Mouse (Mus musculus) left cerebral cortex, adult 18-20 months (tissue): ENCODE data around the gene Zfp365. TPM values are rescaled to one million over a fixed set of nuclear protein-coding genes. Genes with fewer than 3 reads are reported as not detected.

Experiments
- DNase-seq, 2 experiments: peaks; one replicate each; pipeline ENCODE4 v3.0.0; 2021 to 2022; ENCODE audit warnings: low spot score in 2 of 2, mixed read lengths in 1 of 2
- total RNA-seq, 2 experiments: library from RNA; stranded (reverse); gene quantifications; 2 replicates each; pipeline ENCODE4 v1.2.3; 2021

Gene Zfp365
- total RNA-seq, 2 experiments from 2014 or later: 431 to 445 TPM

- DNase-seq: no peak
Measured at GRCm38 (mm10) chr10:67851079-67851478, 61.4 kb downstream of the Zfp365 start.

DNA sequence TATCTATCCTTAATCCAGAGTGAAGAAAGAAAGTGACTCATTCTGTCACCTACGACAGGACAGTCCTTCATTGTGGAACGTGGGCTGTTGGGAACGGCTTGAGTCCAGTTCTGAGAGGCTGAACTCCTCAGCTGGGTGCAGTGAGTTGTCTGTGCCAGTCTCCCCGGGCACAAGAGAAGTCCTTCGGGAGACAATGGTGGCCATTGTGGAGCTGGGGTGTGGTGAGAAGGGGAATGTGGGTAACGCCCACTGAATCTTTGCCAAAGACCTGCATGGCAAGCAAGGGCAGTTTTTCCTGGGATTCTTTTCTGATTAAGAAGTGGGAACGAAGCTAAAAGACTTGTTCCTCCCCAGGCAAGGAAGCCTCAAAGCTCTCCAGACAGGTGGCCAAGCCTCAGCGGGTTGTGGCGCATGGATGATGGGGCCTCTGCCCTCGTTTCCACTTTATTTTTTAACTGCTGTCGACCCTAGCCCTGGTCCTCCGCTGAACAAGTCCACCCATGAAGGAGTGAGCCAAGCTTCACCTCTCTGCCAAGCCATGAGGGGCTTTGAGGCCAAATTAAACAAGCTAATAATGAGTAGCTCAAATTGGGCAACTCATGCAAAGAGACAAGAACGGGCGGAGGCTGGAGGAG, 66.3 kb downstream of the Zfp365 start:
- DNase-seq: no peak

DNA sequence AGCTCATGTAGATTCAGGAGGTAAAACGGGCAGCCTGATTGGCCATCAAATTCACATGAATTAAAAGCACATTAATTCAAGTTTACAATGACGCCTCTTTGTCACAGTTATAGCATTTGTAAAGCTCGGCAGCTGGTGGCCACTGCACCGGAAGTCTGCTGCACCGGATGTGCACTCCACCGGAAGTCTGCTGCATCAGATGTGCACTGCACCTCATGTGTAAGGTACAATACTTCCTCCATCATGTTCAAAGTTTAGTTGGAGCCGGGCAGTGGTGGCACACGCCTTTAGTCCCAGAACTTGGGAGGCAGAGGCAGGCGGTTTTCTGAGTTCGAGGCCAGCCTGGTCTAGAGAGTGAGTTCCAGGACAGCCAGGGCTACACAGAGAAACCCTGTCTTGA, 70.9 kb downstream of the Zfp365 start:
- no peak for DNase-seq

DNA sequence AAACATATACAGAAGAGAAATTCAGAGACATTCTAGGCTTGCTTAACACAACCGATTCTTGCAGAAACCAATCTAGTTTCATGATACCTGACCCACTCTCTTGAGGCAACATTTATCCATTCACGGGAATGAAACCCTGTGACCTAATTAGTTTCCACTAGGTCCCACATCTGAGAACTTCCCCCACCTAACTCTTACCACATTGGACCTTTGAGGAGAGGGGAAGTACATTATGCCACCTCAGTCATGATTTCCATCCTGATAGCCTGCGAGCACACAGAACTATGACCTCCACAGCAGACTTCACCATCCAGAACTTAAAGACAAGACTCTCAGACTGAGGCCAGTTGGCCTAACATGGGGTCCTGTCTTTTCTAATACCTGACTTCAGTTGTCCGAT, 71.7 kb downstream of the Zfp365 start:
- no peak for DNase-seq

DNA sequence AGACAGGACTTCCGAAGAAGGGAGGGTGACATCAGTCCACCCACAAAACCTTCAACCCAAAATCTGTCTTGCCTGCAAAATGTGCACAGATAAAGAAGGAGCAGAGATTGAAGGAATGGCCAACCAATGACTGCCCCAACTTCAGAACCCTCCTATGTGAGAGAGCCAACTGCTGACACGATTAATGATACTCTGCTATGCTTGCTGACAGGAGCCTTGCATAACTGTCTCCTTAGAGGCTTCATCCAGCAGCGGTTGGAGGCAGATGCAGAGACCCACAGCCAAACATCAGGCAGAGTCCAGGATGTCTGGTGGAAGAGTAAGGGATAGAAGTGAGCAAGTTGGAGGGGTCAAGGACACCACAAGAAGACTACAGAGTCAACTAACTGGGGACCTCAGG, 73.3 kb downstream of the Zfp365 start:
- no peak for DNase-seq

DNA sequence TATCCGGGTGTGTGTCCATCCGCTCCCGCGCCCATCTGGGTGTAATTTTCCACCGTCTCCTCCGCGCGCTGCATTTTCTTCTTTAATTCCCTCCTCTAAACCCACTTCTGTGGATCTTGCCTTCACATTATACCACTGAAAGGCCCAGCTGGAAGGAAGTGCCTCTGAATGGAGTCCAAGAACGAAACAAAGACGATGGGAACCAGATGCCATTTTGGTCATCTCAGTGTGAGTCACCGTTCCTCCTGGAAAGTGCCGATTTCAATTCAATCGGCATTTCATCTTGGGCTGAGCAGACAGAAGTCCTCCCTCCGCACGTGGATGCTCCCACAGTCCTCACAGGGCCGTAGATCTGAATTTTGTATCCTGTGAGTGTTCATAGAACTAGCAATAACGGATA, 76.0 kb downstream of the Zfp365 start:
- no peak for DNase-seq

Other genes starting within 250 kb of the Zfp365 start
- gene Rtkn2, start 66.9 kb upstream of the Zfp365 start, total RNA-seq: 1 to 10 TPM; 4.1 to 4.8 TPM